Mouse (Mus musculus): ENCODE data around the gene Slc25a43.

Gene Slc25a43

GRCm38 (mm10) chrX:36743503-36744101 lies at the start of gene Slc25a43:
Gene Slc25a43 (plus strand): TSS chrX:36743659.
- no peak for DNase-seq (ENCODE audit: low read depth, low spot score)

GRCm38 (mm10) chrX:36740124-36740951 lies 3.1 kb upstream of the Slc25a43 start:
- no peak for DNase-seq (ENCODE audit: low read depth, low spot score)

GRCm38 (mm10) chrX:36741278-36741677 lies 2.2 kb upstream of the Slc25a43 start:
- DNase-seq (ENCODE audit: low read depth, low spot score) = no peak

GRCm38 (mm10) chrX:36742744-36743143 lies 715 bp upstream of the Slc25a43 start:
- no peak for DNase-seq (ENCODE audit: low read depth, low spot score)

GRCm38 (mm10) chrX:36744735-36745134 lies 1.3 kb downstream of the Slc25a43 start:
- no peak for DNase-seq (ENCODE audit: low read depth, low spot score)

- no peak for DNase-seq (ENCODE audit: low read depth, low spot score)
Measured at GRCm38 (mm10) chrX:36745333-36745732, 1.9 kb downstream of the Slc25a43 start.

GRCm38 (mm10) chrX:36746789-36747188 lies 3.3 kb downstream of the Slc25a43 start:
- no peak for DNase-seq (ENCODE audit: low read depth, low spot score)

GRCm38 (mm10) chrX:36748573-36748972 lies 5.1 kb downstream of the Slc25a43 start:
- DNase-seq (ENCODE audit: low read depth, low spot score) = peak; percentile 8

- DNase-seq (ENCODE audit: low read depth, low spot score) = no peak
Measured at GRCm38 (mm10) chrX:36749281-36749785, 5.9 kb downstream of the Slc25a43 start.

- DNase-seq (ENCODE audit: low read depth, low spot score) = no peak
Measured at GRCm38 (mm10) chrX:36750591-36750990, 7.1 kb downstream of the Slc25a43 start.

GRCm38 (mm10) chrX:36752586-36752985 lies 9.1 kb downstream of the Slc25a43 start:
- no peak for DNase-seq (ENCODE audit: low read depth, low spot score)

- DNase-seq (ENCODE audit: low read depth, low spot score) = no peak
Measured at GRCm38 (mm10) chrX:36757796-36758472, 14.5 kb downstream of the Slc25a43 start.

- no peak for DNase-seq (ENCODE audit: low read depth, low spot score)
Measured at GRCm38 (mm10) chrX:36758566-36758965, 15.1 kb downstream of the Slc25a43 start.

GRCm38 (mm10) chrX:36760946-36761635 lies 17.6 kb downstream of the Slc25a43 start:
- peak; percentile 36 for DNase-seq (ENCODE audit: low read depth, low spot score)

- DNase-seq (ENCODE audit: low read depth, low spot score) = no peak
Measured at GRCm38 (mm10) chrX:36762289-36762688, 18.8 kb downstream of the Slc25a43 start.

GRCm38 (mm10) chrX:36762894-36763293 lies 19.4 kb downstream of the Slc25a43 start:
- no peak for DNase-seq (ENCODE audit: low read depth, low spot score)

GRCm38 (mm10) chrX:36763298-36763933 lies 20.0 kb downstream of the Slc25a43 start:
- no peak for DNase-seq (ENCODE audit: low read depth, low spot score)

GRCm38 (mm10) chrX:36763934-36764317 lies 20.5 kb downstream of the Slc25a43 start:
- no peak for DNase-seq (ENCODE audit: low read depth, low spot score)

- no peak for DNase-seq (ENCODE audit: low read depth, low spot score)
Measured at GRCm38 (mm10) chrX:36767386-36767785, 23.9 kb downstream of the Slc25a43 start.

- DNase-seq (ENCODE audit: low read depth, low spot score) = no peak
Measured at GRCm38 (mm10) chrX:36772591-36772990, 29.1 kb downstream of the Slc25a43 start.

- DNase-seq (ENCODE audit: low read depth, low spot score) = no peak
Measured at GRCm38 (mm10) chrX:36775520-36775919, 32.1 kb downstream of the Slc25a43 start.

Data from retina, postnatal 7 days (tissue).